Mouse (Mus musculus): ENCODE measurements around the gene Skida1. TPM values are rescaled to one million over a fixed set of nuclear protein-coding genes. Genes with fewer than 3 reads are reported as not detected.

Gene Skida1
- polyA plus RNA-seq, 1 experiment from 2014 or later: 9.4 TPM

DNA sequence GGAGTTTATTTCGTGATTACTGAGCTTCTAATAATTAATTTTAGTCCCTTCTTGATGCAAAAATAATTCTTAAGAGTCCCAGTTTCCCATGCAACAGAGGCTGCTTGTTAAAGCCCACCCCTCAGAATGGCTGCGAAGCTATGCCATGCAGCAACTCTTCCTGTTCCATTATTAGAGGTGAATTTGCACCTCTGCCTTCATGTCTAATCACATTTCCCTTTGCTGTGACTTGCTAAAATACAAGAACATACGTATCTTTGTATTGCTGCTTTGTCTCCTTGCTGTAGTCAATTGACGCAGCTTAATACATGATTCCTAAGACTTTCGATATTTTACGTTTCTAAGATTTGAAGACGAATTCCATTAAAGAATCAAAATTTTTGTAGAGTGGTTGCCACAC is 19.2 kb downstream of the Skida1 start:
- Histone ChIP-seq H3K4me2 (ENCODE audit: low read length) (peak overlapping the region; percentile 78), H3K9me3 (ENCODE audit: control insufficient read depth, low read length) (no peaks in the 10 kb centered on the region), H3K4me3 (replicated peaks; ENCODE audit: low read depth, low read length) (no peak overlapping the region), H3K36me3 (ENCODE audit: control insufficient read depth, insufficient read depth, low read length) (no peaks in the 10 kb centered on the region), H3K9ac (replicated peaks; ENCODE audit: low read length) (no peak overlapping the region; the same call in 1 of the 2 replicates), H3K4me1 (ENCODE audit: control insufficient read depth, insufficient read depth, low read length) (peaks cover 55% of the 10 kb centered on the region), H3K27ac (replicated peaks; ENCODE audit: low read depth, low read length) (no peak overlapping the region), H3K27me3 (ENCODE audit: control insufficient read depth, insufficient read depth, low read length) (no peaks in the 10 kb centered on the region)
- ATAC-seq (ENCODE audit: low FRiP score, low TSS enrichment) (no peak), DNase-seq (peak; percentile 55)
- 26% methylated on average over 7 of the region's 7 CpGs for WGBS

DNA sequence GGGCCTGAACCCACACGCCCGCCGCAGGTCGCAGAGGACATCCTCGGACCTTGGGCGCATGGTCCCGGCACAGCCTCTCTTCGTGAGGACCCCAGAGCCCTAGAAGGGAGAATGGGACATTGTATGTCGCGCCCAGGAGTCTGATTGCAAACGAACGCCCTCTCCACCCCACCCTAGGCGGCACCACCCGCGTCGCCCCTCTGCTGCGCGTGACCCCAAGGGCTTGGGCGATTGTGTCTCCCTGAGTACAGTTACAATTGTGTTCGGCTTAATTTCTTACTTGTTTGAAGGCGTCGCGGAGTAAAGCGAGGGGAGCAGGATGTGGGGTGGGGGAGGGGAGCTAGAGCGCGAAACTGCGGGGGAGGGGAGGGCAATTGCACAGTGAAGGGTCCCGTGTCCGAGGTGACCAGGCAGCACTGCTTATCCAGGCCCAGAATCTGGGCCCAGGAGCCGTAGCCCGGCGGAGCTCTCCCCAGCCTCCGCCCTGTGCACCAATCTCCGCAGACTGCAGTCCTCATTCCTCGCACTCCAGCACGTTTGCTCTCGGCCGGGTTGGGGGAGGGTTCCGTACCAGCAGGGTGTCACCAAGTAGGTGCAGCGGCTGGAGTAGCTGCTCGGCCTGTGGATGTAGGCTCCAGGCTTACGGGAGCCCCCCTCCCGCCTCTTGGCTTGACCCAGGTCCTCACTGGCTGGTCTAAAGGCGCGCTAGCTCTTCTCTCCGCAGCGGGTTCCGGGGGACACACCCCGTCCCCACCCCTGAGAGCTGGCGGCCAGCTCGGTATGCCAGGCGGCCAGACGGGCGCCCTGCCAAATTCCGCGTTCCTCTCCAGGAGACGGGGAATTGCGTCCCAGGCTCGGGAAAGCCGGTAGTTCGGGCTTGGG is 20.5 kb downstream of the Skida1 start:
- Histone ChIP-seq H3K9me3 (ENCODE audit: control insufficient read depth, low read length) (no peaks in the 10 kb centered on the region), H3K4me1 (ENCODE audit: control insufficient read depth, insufficient read depth, low read length) (peaks cover 42% of the 10 kb centered on the region), H3K27me3 (ENCODE audit: control insufficient read depth, insufficient read depth, low read length) (no peaks in the 10 kb centered on the region), H3K4me2 (ENCODE audit: low read length) (peak overlapping the region; percentile 78), H3K36me3 (ENCODE audit: control insufficient read depth, insufficient read depth, low read length) (no peaks in the 10 kb centered on the region), H3K9ac (replicated peaks; ENCODE audit: low read length) (peak overlapping the region; percentile 89), H3K27ac (replicated peaks; ENCODE audit: low read depth, low read length) (peak overlapping the region; percentile 98), H3K4me3 (replicated peaks; ENCODE audit: low read depth, low read length) (peak overlapping the region; percentile 61)
- WGBS: under 1% methylated on average over 61 of the region's 61 CpGs
- DNase-seq (peak; percentile 91), ATAC-seq (ENCODE audit: low FRiP score, low TSS enrichment) (peak; percentile 63)

DNA sequence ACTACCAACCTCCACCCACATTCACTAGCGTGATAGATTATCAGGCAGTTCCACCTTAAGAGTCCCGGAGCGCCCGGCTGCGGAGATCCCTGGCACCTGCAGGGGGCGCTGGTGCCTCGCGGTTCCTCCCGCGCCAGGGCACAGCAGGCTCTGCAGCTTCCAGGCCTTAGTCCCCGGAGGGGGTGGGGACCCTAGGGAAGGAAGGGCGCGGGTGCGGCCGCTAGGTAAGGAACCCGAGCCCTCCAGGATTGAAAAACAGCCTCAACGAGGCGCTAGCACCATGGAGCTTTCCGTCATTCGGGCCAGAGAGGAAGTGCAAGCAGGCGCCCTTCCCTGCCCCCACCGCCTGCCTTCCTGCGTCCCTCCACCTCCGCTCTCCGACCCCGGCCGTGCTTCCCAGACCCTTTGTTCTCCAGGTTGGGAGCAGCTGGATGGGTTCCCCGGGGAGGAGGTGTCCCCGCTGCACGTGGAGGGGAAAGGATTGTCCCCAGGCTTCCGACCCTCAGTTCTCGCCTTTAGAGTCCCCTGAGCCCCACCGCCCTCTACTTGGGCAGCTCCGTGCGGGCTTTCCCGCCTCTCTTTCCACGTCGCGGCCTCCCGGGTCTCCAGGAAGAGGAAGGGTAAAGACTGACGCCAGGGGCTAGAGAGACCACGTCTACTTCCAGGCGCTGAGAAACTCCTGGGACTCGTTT is 21.3 kb downstream of the Skida1 start:
- peak; percentile 85 for ATAC-seq (ENCODE audit: low FRiP score, low TSS enrichment)
- Histone ChIP-seq H3K36me3 (ENCODE audit: control insufficient read depth, insufficient read depth, low read length) (no peaks in the 10 kb centered on the region), H3K4me1 (ENCODE audit: control insufficient read depth, insufficient read depth, low read length) (peaks cover 34% of the 10 kb centered on the region), H3K9me3 (ENCODE audit: control insufficient read depth, low read length) (no peaks in the 10 kb centered on the region), H3K9ac (replicated peaks; ENCODE audit: low read length) (peak overlapping the region; percentile 89), H3K27me3 (ENCODE audit: control insufficient read depth, insufficient read depth, low read length) (no peaks in the 10 kb centered on the region), H3K27ac (replicated peaks; ENCODE audit: low read depth, low read length) (peak overlapping the region; percentile 98), H3K4me2 (ENCODE audit: low read length) (peak overlapping the region; percentile 78), H3K4me3 (replicated peaks; ENCODE audit: low read depth, low read length) (peak overlapping the region; percentile 61)
- DNase-seq: peak; percentile 98
- 1% methylated on average over 43 of the region's 44 CpGs for WGBS

DNA sequence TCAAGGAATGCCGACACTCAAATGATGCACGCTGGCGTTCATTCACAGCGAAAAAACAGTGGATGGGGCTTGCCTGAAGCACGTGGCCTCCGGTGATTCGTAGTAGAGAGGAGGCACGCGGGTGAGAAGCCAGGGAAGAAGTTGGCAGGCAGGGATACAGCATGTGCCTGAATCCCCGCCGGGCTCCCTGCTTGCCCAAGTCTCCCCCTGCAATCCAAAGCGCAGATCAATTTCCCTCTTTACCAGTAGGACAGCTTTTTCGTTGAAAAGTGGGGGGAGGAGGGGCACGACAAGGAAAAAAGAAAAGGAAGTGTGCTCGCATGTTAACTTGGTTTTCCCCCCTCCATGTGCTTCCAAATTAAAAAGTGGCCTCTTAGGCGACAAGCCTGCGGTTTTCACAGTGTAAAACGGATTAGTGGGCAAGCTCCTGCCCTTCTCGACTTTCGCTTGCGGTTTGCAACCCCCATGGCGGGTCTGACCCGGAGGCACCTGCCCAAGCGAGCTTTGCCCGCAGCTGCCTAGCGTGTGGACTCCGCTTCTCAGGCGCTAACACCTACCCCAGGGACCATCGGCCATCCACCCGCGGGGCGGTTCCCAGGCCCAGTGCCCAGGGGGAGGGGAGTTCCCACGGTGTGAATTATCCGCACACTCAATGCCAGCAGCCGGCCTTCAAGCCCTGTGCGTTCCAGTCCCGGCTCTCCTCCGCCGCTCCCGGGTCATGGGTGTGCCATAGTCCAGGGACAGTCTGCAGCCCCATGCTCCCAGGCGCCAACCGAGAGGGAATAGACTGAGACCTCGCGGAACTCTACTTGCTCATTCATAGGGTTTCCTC is 22.5 kb downstream of the Skida1 start:
- Histone ChIP-seq H3K9ac (replicated peaks; ENCODE audit: low read length) (peak overlapping the region; percentile 34), H3K27ac (replicated peaks; ENCODE audit: low read depth, low read length) (peak overlapping the region; percentile 98; the same call in 1 of the 2 replicates), H3K4me3 (replicated peaks; ENCODE audit: low read depth, low read length) (peak overlapping the region; percentile 61), H3K4me1 (ENCODE audit: control insufficient read depth, insufficient read depth, low read length) (peaks cover 22% of the 10 kb centered on the region), H3K27me3 (ENCODE audit: control insufficient read depth, insufficient read depth, low read length) (no peaks in the 10 kb centered on the region), H3K36me3 (ENCODE audit: control insufficient read depth, insufficient read depth, low read length) (no peaks in the 10 kb centered on the region), H3K9me3 (ENCODE audit: control insufficient read depth, low read length) (no peaks in the 10 kb centered on the region), H3K4me2 (ENCODE audit: low read length) (peak overlapping the region; percentile 78)
- WGBS: under 1% methylated on average over 44 of the region's 44 CpGs
- DNase-seq (peak; percentile 78), ATAC-seq (ENCODE audit: low FRiP score, low TSS enrichment) (peak; percentile 19; the same call in 1 of the 2 replicates)

- Histone ChIP-seq H3K27me3 (ENCODE audit: control insufficient read depth, insufficient read depth, low read length) (no peaks in the 10 kb centered on the region), H3K36me3 (ENCODE audit: control insufficient read depth, insufficient read depth, low read length) (no peaks in the 10 kb centered on the region), H3K9me3 (ENCODE audit: control insufficient read depth, low read length) (no peaks in the 10 kb centered on the region), H3K4me1 (ENCODE audit: control insufficient read depth, insufficient read depth, low read length) (peaks cover 17% of the 10 kb centered on the region), H3K4me3 (replicated peaks; ENCODE audit: low read depth, low read length) (peak overlapping the region; percentile 61), H3K4me2 (ENCODE audit: low read length) (peak overlapping the region; percentile 78), H3K9ac (replicated peaks; ENCODE audit: low read length) (peak overlapping the region; percentile 34; the same call in 1 of the 2 replicates), H3K27ac (replicated peaks; ENCODE audit: low read depth, low read length) (no peak overlapping the region)
- WGBS: under 1% methylated on average over 14 of the region's 14 CpGs
- ATAC-seq (ENCODE audit: low FRiP score, low TSS enrichment): no peak
- no peak for DNase-seq
Measured at GRCm38 (mm10) chr2:18025781-18026115, 23.1 kb downstream of the Skida1 start.

DNA sequence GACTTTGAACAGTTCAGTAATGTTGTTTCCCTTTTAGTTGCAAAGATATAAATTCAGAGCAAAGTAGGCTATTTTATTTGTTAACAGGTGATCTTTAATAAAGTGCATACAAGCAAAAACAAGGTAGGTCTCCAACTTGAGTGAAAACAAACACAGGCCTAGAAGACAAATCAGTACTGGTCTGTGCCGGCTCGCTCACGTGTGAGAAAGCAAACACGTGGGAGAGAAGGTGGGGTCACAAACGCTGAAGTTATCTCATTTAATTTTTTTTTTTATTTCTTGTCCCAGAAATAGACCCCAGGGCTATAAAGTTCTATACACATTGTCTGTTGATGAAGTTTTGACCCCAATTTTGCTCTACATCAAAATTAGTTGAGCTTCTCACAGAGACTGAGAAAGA is 23.7 kb downstream of the Skida1 start:
- no peak for ATAC-seq (ENCODE audit: low FRiP score, low TSS enrichment)

GRCm38 (mm10) chr2:18022886-18023285 is 26.0 kb downstream of the Skida1 start:
- Histone ChIP-seq H3K36me3 (ENCODE audit: control insufficient read depth, insufficient read depth, low read length) (no peaks in the 10 kb centered on the region), H3K9ac (replicated peaks; ENCODE audit: low read length) (no peak overlapping the region), H3K27me3 (ENCODE audit: control insufficient read depth, insufficient read depth, low read length) (no peaks in the 10 kb centered on the region), H3K9me3 (ENCODE audit: control insufficient read depth, low read length) (no peaks in the 10 kb centered on the region), H3K4me2 (ENCODE audit: low read length) (no peak overlapping the region), H3K4me1 (ENCODE audit: control insufficient read depth, insufficient read depth, low read length) (0 out of 2 replicates have a peak, but pooled peaks cover 13% of the 10 kb centered on the region), H3K27ac (replicated peaks; ENCODE audit: low read depth, low read length) (no peak overlapping the region), H3K4me3 (replicated peaks; ENCODE audit: low read depth, low read length) (no peak overlapping the region)
- no peak for ATAC-seq (ENCODE audit: low FRiP score, low TSS enrichment)
- WGBS: 44% methylated on average over 1 of the region's 1 CpGs
- DNase-seq: no peak

More for the DNA sequence above, 23.7 kb downstream of the Skida1 start:
- Histone ChIP-seq H3K27ac (replicated peaks; ENCODE audit: low read depth, low read length) (no peak overlapping the region), H3K27me3 (ENCODE audit: control insufficient read depth, insufficient read depth, low read length) (no peaks in the 10 kb centered on the region), H3K4me3 (replicated peaks; ENCODE audit: low read depth, low read length) (no peak overlapping the region), H3K9ac (replicated peaks; ENCODE audit: low read length) (no peak overlapping the region), H3K4me2 (ENCODE audit: low read length) (peak overlapping the region; percentile 78), H3K36me3 (ENCODE audit: control insufficient read depth, insufficient read depth, low read length) (no peaks in the 10 kb centered on the region), H3K9me3 (ENCODE audit: control insufficient read depth, low read length) (no peaks in the 10 kb centered on the region), H3K4me1 (ENCODE audit: control insufficient read depth, insufficient read depth, low read length) (peaks cover 17% of the 10 kb centered on the region)
- 25% methylated on average over 5 of the region's 5 CpGs for WGBS
- peak; percentile 15 for DNase-seq

DNA sequence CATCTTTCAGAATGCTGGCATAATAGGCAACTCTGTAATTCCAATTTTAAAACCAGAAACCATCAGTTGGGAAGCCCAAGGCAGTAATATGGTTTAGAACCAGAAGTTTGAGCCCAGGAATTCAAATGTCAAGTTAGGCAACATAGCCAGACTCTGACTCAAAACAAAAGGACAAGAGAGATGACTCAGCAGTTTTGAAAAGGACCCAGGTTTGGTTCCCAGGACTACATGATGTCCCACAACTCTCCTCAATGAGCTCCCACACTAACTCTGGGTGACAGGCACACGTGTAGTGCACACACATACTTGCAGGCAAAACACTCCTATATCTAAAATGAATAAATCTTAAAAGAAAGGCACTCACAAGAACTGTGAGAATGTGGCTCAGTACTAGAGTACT is 29.7 kb downstream of the Skida1 start:
- H3K4me2 ChIP-seq (ENCODE audit: low read length): no peak overlapping the region
- no peaks in the 10 kb centered on the region for H3K27me3 ChIP-seq (ENCODE audit: control insufficient read depth, insufficient read depth, low read length)
- DNase-seq (no peak), ATAC-seq (ENCODE audit: low FRiP score, low TSS enrichment) (no peak)
- no peak overlapping the region for H3K9ac ChIP-seq (replicated peaks; ENCODE audit: low read length)
- WGBS: 83% methylated on average over 1 of the region's 1 CpGs
- no peak overlapping the region for H3K27ac ChIP-seq (replicated peaks; ENCODE audit: low read depth, low read length)
- H3K4me1 ChIP-seq (ENCODE audit: control insufficient read depth, insufficient read depth, low read length): no peaks in the 10 kb centered on the region
- no peaks in the 10 kb centered on the region for H3K9me3 ChIP-seq (ENCODE audit: control insufficient read depth, low read length)
- no peak overlapping the region for H3K4me3 ChIP-seq (replicated peaks; ENCODE audit: low read depth, low read length)
- no peaks in the 10 kb centered on the region for H3K36me3 ChIP-seq (ENCODE audit: control insufficient read depth, insufficient read depth, low read length)

Measured in midbrain, embryonic 14.5 days (tissue).